Mouse (Mus musculus): ENCODE measurements around the gene Litaf. TPM values are rescaled to one million over a fixed set of nuclear protein-coding genes. Genes with fewer than 3 reads are reported as not detected.
"Not testable (repeated sequence)": the region's sequence is repeated elsewhere in the genome, so short reads cannot be mapped to it uniquely, and the experiment has no call there.

Gene Litaf
- polyA plus RNA-seq, 1 experiment from 2014 or later, result 53.6 TPM

DNA sequence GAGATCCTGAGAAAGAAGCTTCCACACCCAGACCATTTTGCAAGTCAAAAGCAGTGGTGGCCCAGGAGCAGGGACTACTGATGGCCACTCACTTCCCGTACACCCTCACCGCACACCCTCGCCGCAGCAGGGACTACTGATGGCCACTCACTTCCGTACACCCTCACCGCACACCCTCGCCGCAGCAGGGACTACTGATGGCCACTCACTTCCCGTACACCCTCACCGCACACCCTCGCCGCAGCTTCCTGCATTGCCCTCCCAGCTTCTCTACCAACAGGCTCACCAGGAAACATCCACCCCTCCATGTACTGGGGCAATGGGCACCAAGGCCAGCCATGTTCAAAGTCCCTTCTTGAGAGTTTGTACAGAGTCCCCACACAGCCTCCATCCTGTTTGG lies 107.7 kb downstream of the Litaf start:
- H3K9ac ChIP-seq; H3K4me3 ChIP-seq (replicated peaks); H3K27me3 ChIP-seq; H3K4me2 ChIP-seq; ATAC-seq (ENCODE audit: low FRiP score); H3K9me3 ChIP-seq: not testable (repeated sequence)
- peaks cover 25% of the 10 kb centered on the region for H3K36me3 ChIP-seq (replicated peaks)
- peak overlapping the region; percentile 62 for H3K27ac ChIP-seq
- 92% methylated on average over 12 of the region's 12 CpGs for WGBS
- peaks cover 38% of the 10 kb centered on the region for H3K4me1 ChIP-seq

DNA sequence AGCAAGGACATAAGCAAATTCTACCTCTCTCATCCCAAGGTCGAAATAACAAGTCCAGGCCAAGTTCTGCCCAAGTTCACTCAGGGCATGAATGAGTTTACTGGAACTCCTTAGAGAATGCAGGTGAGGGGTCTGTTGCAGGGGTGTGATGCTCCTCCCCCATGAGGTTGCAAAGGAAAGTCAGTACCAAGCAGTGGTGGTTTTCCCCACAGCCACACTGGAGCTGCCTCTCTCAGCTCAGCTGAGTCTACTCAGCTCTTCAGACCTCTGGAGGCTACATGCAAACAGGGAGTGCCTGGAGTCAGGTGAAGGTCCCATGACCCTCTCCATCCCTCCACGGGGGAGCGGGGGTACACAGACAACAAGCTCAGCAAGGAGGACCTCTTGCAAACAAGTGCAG lies 108.2 kb downstream of the Litaf start:
- H3K9me3 ChIP-seq, result no peaks in the 10 kb centered on the region
- peaks cover 38% of the 10 kb centered on the region for H3K4me1 ChIP-seq
- H3K36me3 ChIP-seq (replicated peaks), result peaks cover 20% of the 10 kb centered on the region
- no peaks in the 10 kb centered on the region for H3K27me3 ChIP-seq
- peak overlapping the region; percentile 62 for H3K27ac ChIP-seq
- ATAC-seq (ENCODE audit: low FRiP score), result 0 out of 2 replicates have a peak, but pooled peaks have one; percentile 6
- 84% methylated on average over 3 of the region's 3 CpGs for WGBS
- no peak overlapping the region for H3K9ac ChIP-seq
- no peak overlapping the region for H3K4me3 ChIP-seq (replicated peaks)
- H3K4me2 ChIP-seq, result no peak overlapping the region

GRCm38 (mm10) chr16:10956938-10957685 lies 108.8 kb downstream of the Litaf start:
- Histone ChIP-seq H3K4me2 (no peak overlapping the region), H3K27ac (peak overlapping the region; percentile 62), H3K36me3 (replicated peaks) (peaks cover 14% of the 10 kb centered on the region), H3K27me3 (no peaks in the 10 kb centered on the region), H3K4me1 (peaks cover 38% of the 10 kb centered on the region), H3K9me3 (no peaks in the 10 kb centered on the region), H3K9ac (no peak overlapping the region), H3K4me3 (replicated peaks) (no peak overlapping the region)
- 63% methylated on average over 8 of the region's 8 CpGs for WGBS
- peak; percentile 70 for ATAC-seq (ENCODE audit: low FRiP score)

DNA sequence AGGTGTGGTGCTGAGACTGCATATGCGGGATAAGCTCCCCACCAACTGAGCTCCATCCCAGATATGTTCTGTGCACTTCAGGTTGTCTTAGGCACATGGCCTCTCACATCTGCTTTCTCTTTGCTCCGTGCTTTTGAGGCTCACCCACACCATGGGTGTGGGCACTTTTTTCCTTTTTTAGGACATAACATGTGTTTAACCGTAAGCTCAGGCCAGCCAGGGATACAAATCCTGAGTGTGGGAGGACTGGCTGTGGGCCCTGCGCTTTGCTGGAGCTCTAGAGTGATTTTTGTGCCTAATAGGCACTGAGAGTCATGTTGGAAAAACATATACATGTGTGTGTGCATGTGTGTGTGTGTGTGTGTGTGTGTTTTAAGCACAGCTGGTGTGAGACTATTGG lies 110.9 kb downstream of the Litaf start:
- H3K9me3 ChIP-seq, result no peaks in the 10 kb centered on the region
- peaks cover 38% of the 10 kb centered on the region for H3K4me1 ChIP-seq
- no peak overlapping the region for H3K4me3 ChIP-seq (replicated peaks)
- H3K27ac ChIP-seq, result no peak overlapping the region
- H3K36me3 ChIP-seq (replicated peaks), result no peaks in the 10 kb centered on the region
- no peak overlapping the region for H3K4me2 ChIP-seq
- H3K27me3 ChIP-seq, result no peaks in the 10 kb centered on the region
- ATAC-seq (ENCODE audit: low FRiP score), result no peak
- no peak overlapping the region for H3K9ac ChIP-seq
- 95% methylated on average over 4 of the region's 4 CpGs for WGBS

GRCm38 (mm10) chr16:10952881-10953280 lies 113.1 kb downstream of the Litaf start:
- 92% methylated on average over 3 of the region's 3 CpGs for WGBS
- no peak overlapping the region for H3K27ac ChIP-seq

GRCm38 (mm10) chr16:10952071-10952470 lies 113.9 kb downstream of the Litaf start:
- no peak overlapping the region for H3K4me3 ChIP-seq (replicated peaks)
- WGBS, result 59% methylated on average over 2 of the region's 2 CpGs
- no peaks in the 10 kb centered on the region for H3K27me3 ChIP-seq
- H3K9ac ChIP-seq, result no peak overlapping the region
- H3K9me3 ChIP-seq, result no peaks in the 10 kb centered on the region
- H3K4me2 ChIP-seq, result no peak overlapping the region
- no peak for ATAC-seq (ENCODE audit: low FRiP score)
- H3K4me1 ChIP-seq, result peaks cover 14% of the 10 kb centered on the region
- no peaks in the 10 kb centered on the region for H3K36me3 ChIP-seq (replicated peaks)
- no peak overlapping the region for H3K27ac ChIP-seq

More at GRCm38 (mm10) chr16:10952881-10953280, 113.1 kb downstream of the Litaf start:
- Histone ChIP-seq H3K4me3 (replicated peaks) (no peak overlapping the region), H3K27me3 (no peaks in the 10 kb centered on the region), H3K9ac (no peak overlapping the region), H3K9me3 (no peaks in the 10 kb centered on the region), H3K36me3 (replicated peaks) (no peaks in the 10 kb centered on the region), H3K4me1 (peaks cover 18% of the 10 kb centered on the region), H3K4me2 (no peak overlapping the region)
- ATAC-seq (ENCODE audit: low FRiP score), result no peak

GRCm38 (mm10) chr16:10951581-10951980 lies 114.4 kb downstream of the Litaf start:
- ATAC-seq (ENCODE audit: low FRiP score), result no peak
- Histone ChIP-seq H3K9me3 (no peaks in the 10 kb centered on the region), H3K4me1 (peaks cover 9% of the 10 kb centered on the region), H3K27ac (no peak overlapping the region), H3K9ac (no peak overlapping the region), H3K36me3 (replicated peaks) (no peaks in the 10 kb centered on the region), H3K4me2 (no peak overlapping the region), H3K4me3 (replicated peaks) (no peak overlapping the region), H3K27me3 (no peaks in the 10 kb centered on the region)
- WGBS, result 24% methylated on average over 3 of the region's 3 CpGs

DNA sequence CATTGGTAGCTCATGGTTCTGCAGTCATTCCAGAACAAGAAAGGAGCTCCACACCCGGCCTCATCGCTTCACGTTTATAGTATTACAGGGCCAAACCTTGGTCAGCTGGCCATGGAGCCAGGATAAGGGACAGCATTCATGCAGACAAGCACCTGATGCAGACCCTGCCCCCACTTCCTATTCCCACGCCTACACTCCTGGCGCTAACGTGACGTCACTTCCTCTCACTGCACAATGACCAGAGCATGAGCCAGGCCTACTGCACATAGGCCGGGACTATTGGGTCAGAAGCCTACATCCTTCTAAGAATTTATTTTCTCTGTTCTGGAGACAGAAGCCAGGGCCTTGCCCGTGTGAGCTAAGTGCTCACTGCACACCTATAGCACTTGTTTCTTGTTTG lies 115.4 kb downstream of the Litaf start:
- no peak for ATAC-seq (ENCODE audit: low FRiP score)
- 85% methylated on average over 9 of the region's 9 CpGs for WGBS
- Histone ChIP-seq H3K27me3 (no peaks in the 10 kb centered on the region), H3K36me3 (replicated peaks) (no peaks in the 10 kb centered on the region), H3K4me1 (peaks cover 6% of the 10 kb centered on the region; the same call in 1 of the 2 replicates), H3K9ac (no peak overlapping the region), H3K27ac (no peak overlapping the region), H3K4me2 (no peak overlapping the region), H3K4me3 (replicated peaks) (no peak overlapping the region), H3K9me3 (no peaks in the 10 kb centered on the region)

GRCm38 (mm10) chr16:10947724-10948123 lies 118.2 kb downstream of the Litaf start:
- H3K27ac ChIP-seq, result no peak overlapping the region
- H3K4me3 ChIP-seq (replicated peaks), result no peak overlapping the region
- no peaks in the 10 kb centered on the region for H3K9me3 ChIP-seq
- no peak for ATAC-seq (ENCODE audit: low FRiP score)
- WGBS, result 27% methylated on average over 3 of the region's 3 CpGs
- H3K4me1 ChIP-seq, result peaks cover 6% of the 10 kb centered on the region; the same call in 1 of the 2 replicates
- no peaks in the 10 kb centered on the region for H3K36me3 ChIP-seq (replicated peaks)
- H3K27me3 ChIP-seq, result no peaks in the 10 kb centered on the region
- H3K4me2 ChIP-seq, result no peak overlapping the region
- no peak overlapping the region for H3K9ac ChIP-seq

GRCm38 (mm10) chr16:10945381-10946127 lies 120.4 kb downstream of the Litaf start:
- WGBS, result 81% methylated on average over 7 of the region's 7 CpGs
- Histone ChIP-seq H3K27me3 (no peaks in the 10 kb centered on the region), H3K4me3 (replicated peaks) (no peak overlapping the region), H3K4me1 (peaks cover 6% of the 10 kb centered on the region; the same call in 1 of the 2 replicates), H3K9me3 (no peaks in the 10 kb centered on the region), H3K27ac (no peak overlapping the region), H3K9ac (no peak overlapping the region), H3K4me2 (no peak overlapping the region), H3K36me3 (replicated peaks) (no peaks in the 10 kb centered on the region)
- no peak for ATAC-seq (ENCODE audit: low FRiP score)

- no peak overlapping the region for H3K4me2 ChIP-seq
- no peak overlapping the region for H3K27ac ChIP-seq
- H3K4me1 ChIP-seq, result peaks cover 6% of the 10 kb centered on the region; the same call in 1 of the 2 replicates
- no peaks in the 10 kb centered on the region for H3K9me3 ChIP-seq
- WGBS, result 83% methylated on average over 7 of the region's 7 CpGs
- no peak for ATAC-seq (ENCODE audit: low FRiP score)
- no peak overlapping the region for H3K9ac ChIP-seq
- no peaks in the 10 kb centered on the region for H3K36me3 ChIP-seq (replicated peaks)
- no peak overlapping the region for H3K4me3 ChIP-seq (replicated peaks)
- no peaks in the 10 kb centered on the region for H3K27me3 ChIP-seq
Measured at GRCm38 (mm10) chr16:10944545-10944944, 121.4 kb downstream of the Litaf start.

DNA sequence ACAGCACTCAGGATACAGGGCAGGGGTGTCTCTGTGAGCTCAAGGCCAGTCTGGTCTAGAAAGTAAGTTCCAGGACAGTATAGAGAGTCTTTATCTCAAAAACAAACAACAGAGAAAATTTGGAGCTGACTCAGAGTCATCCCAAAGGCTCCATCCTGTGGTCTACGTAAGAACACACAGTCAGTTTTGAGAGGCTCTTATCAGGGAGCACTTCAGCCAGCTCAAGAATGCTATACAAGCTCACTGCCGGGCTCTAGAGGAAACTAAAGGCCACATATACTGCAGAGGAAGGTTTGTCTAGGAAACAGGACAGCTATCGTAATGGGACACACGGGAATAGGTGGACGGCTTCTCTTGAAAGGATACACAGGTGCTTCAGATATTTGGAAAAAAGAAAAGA lies 122.7 kb downstream of the Litaf start:
- Histone ChIP-seq H3K4me1 (peaks cover 6% of the 10 kb centered on the region; the same call in 1 of the 2 replicates), H3K9me3 (no peaks in the 10 kb centered on the region), H3K4me2 (no peak overlapping the region), H3K27me3 (no peaks in the 10 kb centered on the region), H3K27ac (no peak overlapping the region), H3K4me3 (replicated peaks) (no peak overlapping the region), H3K9ac (no peak overlapping the region), H3K36me3 (replicated peaks) (no peaks in the 10 kb centered on the region)
- WGBS, result 78% methylated on average over 5 of the region's 5 CpGs
- no peak for ATAC-seq (ENCODE audit: low FRiP score)
